ENCODE assay signal across 22 mouse cellular contexts in genomic region chr7:12957511-12957910, GRCm38 (mm10). TPM values are rescaled to one million over a fixed set of nuclear protein-coding genes. Genes with fewer than 3 reads are reported as not detected.
DNase-seq lines count a peak whose midpoint lies in the region; ATAC-seq and TF ChIP-seq lines count a peak whose summit lies in the region.
"Had no signal": no experiment of that assay in that cellular context is flagged by ENCODE, and none has a peak within 500 bp of the region (broad histone marks: within the 10 kb centered on the region; RNA-seq: fewer than 3 reads in every experiment).

No protein-coding gene starts in this region.

- H3K4me1 ChIP-seq in megakaryocyte, embryonic 14.5 days = peaks cover 30% of the 10 kb centered on the region
- peaks cover 7% of the 10 kb centered on the region; the same call in 1 of the 2 replicates for H3K4me1 ChIP-seq in thymus, adult 2 months (replicated peaks; ENCODE audit: control insufficient read depth, insufficient read depth, low read length)
- H3K4me1 ChIP-seq: embryonic facial prominence, embryonic 12.5 days; forebrain, embryonic 13.5 days; forebrain, embryonic 15.5 days had no signal

- H3K27ac ChIP-seq in gastrocnemius, adult 2 months = no peak overlapping the region
- H3K27ac ChIP-seq in thymus, adult 2 months (ENCODE audit: control insufficient read depth, insufficient read depth, low read length) = no peak overlapping the region
- H3K27ac ChIP-seq: embryonic facial prominence, embryonic 10.5 days; embryonic facial prominence, embryonic 12.5 days; forebrain, embryonic 13.5 days; forebrain, embryonic 15.5 days had no signal

- no peaks in the 10 kb centered on the region for H3K36me3 ChIP-seq in megakaryocyte, embryonic 14.5 days (replicated peaks; ENCODE audit: low read length)
- H3K36me3 ChIP-seq in thymus, adult 2 months (ENCODE audit: control insufficient read depth, insufficient read depth, low read length) = no peaks in the 10 kb centered on the region
- H3K36me3 ChIP-seq: embryonic facial prominence, embryonic 10.5 days; embryonic facial prominence, embryonic 12.5 days; forebrain, embryonic 15.5 days had no signal

- no peak for TF ChIP-seq CTCF in gastrocnemius, adult 2 months (IDR thresholded peaks at IDR 0.05)
- TF ChIP-seq CTCF in thymus, adult 2 months (IDR thresholded peaks at IDR 0.05; ENCODE audit: borderline replicate concordance, control insufficient read depth, extremely low read depth, insufficient read depth, low read length, poor library complexity) = no peak

- H3K4me3 ChIP-seq in megakaryocyte, embryonic 14.5 days (replicated peaks) = peak overlapping the region; percentile 8
- no peak overlapping the region for H3K4me3 ChIP-seq in gastrocnemius, adult 2 months
- no peak overlapping the region for H3K4me3 ChIP-seq in thymus, adult 2 months (ENCODE audit: control insufficient read depth, insufficient read depth, low read length)
- H3K4me3 ChIP-seq: embryonic facial prominence, embryonic 10.5 days; embryonic facial prominence, embryonic 12.5 days; forebrain, embryonic 13.5 days; forebrain, embryonic 15.5 days had no signal

- H3K27me3 ChIP-seq in megakaryocyte, embryonic 14.5 days (replicated peaks) = no peaks in the 10 kb centered on the region
- H3K27me3 ChIP-seq in thymus, adult 2 months (ENCODE audit: control insufficient read depth, insufficient read depth, low read length) = no peaks in the 10 kb centered on the region
- H3K27me3 ChIP-seq: embryonic facial prominence, embryonic 12.5 days; forebrain, embryonic 13.5 days; forebrain, embryonic 15.5 days; Patski had no signal

- DNase-seq in MEL-GATA-1-ER (ENCODE audit: extremely low read depth, low read depth) = peak; percentile 64
- no peak for DNase-seq in cerebellum, postnatal 25 days
- no peak for DNase-seq in gastrocnemius, adult 2 months
- no peak for DNase-seq in thymus, adult 2 months
- DNase-seq: adrenal gland, adult 8-10 months; adrenal gland, postnatal 25 days; cerebellum, adult 11 months; cerebellum, adult 18-20 months; cerebellum, adult 8-10 months; cerebellum, adult 9-11 months; cerebellum, postnatal 14 days; forebrain, postnatal 0 days had no signal

- 80% methylated on average over 5 of the region's 5 CpGs for WGBS in thymus, adult 2 months

- no peak for TF ChIP-seq POLR2A in thymus, adult 2 months (IDR thresholded peaks at IDR 0.05; ENCODE audit: control insufficient read depth, extremely low read depth, insufficient read depth, low read length, poor library complexity)

- H3K9me3 ChIP-seq in megakaryocyte, embryonic 14.5 days = no peaks in the 10 kb centered on the region
- H3K9me3 ChIP-seq: embryonic facial prominence, embryonic 10.5 days; embryonic facial prominence, embryonic 12.5 days; forebrain, embryonic 13.5 days; forebrain, embryonic 15.5 days had no signal

- intact Hi-C loops in gastrocnemius, adult 2 months (cut with DNase I) = no loop called here

- ATAC-seq in megakaryocyte, adult 5-6 weeks (ENCODE audit: poor library complexity, severe bottlenecking) = no peak
- ATAC-seq in granulocyte monocyte progenitor cell, adult 5-6 weeks (replicated peaks; ENCODE audit: poor library complexity, severe bottlenecking) = 0 out of 2 replicates have a peak, but pooled peaks have one; percentile 15
- ATAC-seq: activated CD4-positive, CD25-positive, alpha-beta regulatory T cell, adult 4 months; forebrain, embryonic 13.5 days; forebrain, embryonic 15.5 days; forebrain, postnatal 0 days; Patski had no signal

RNA-seq across cellular contexts. Expression of gene Zfp324, which starts 8.1 kb away (rescaled TPM):
- 1.9 and 2.1 TPM in 2 replicates for polyA plus RNA-seq in megakaryocyte, embryonic 14.5 days (2012; ENCODE audit: insufficient read depth, low replicate concordance)
- total RNA-seq in megakaryocyte, adult 5-6 weeks (2015) = 2.3 and 2.4 TPM in 2 replicates
- 4.7 and 5.1 TPM in 2 replicates for total RNA-seq in megakaryocyte, adult 5-6 weeks (2017)
- 5.9 and 8.6 TPM in 2 replicates for total RNA-seq in granulocyte monocyte progenitor cell, adult 5-6 weeks (2014; fragmentation: Nextera tagmentation)
- 7.6 and 7.8 TPM in 2 replicates for total RNA-seq in granulocyte monocyte progenitor cell, adult 5-6 weeks (2017)
- total RNA-seq in gastrocnemius, adult 2 months (2021) = 1 to 10 TPM; 1.5 to 2.0 TPM
- polyA plus RNA-seq in thymus, adult 2 months (2012; rRNA removed) = 8.7 and 9.3 TPM in 2 replicates

RNA-seq across cellular contexts. Expression of gene Zfp446, which starts 20.1 kb away (rescaled TPM):
- polyA plus RNA-seq in megakaryocyte, embryonic 14.5 days (2012; ENCODE audit: insufficient read depth, low replicate concordance) = 1.7 and 3.2 TPM in 2 replicates
- 1.7 and 1.8 TPM in 2 replicates for total RNA-seq in megakaryocyte, adult 5-6 weeks (2015)
- total RNA-seq in megakaryocyte, adult 5-6 weeks (2017) = 0.92 and 2.2 TPM in 2 replicates
- total RNA-seq in granulocyte monocyte progenitor cell, adult 5-6 weeks (2014; fragmentation: Nextera tagmentation) = 5.4 and 9.5 TPM in 2 replicates
- 3.0 and 4.0 TPM in 2 replicates for total RNA-seq in granulocyte monocyte progenitor cell, adult 5-6 weeks (2017)
- total RNA-seq in gastrocnemius, adult 2 months (2021) = 1 to 10 TPM; 2.7 TPM
- 10.8 and 11.4 TPM in 2 replicates for polyA plus RNA-seq in thymus, adult 2 months (2012; rRNA removed)

RNA-seq across cellular contexts. Expression of gene Rnf225, which starts 30.3 kb away (rescaled TPM):
- 1.5 and 2.4 TPM in 2 replicates for polyA plus RNA-seq in megakaryocyte, embryonic 14.5 days (2012; ENCODE audit: insufficient read depth, low replicate concordance)
- total RNA-seq in megakaryocyte, adult 5-6 weeks (2015) = 0.07 and 0.14 TPM in 2 replicates
- 0.04 and 0.15 TPM in 2 replicates for total RNA-seq in megakaryocyte, adult 5-6 weeks (2017)
- total RNA-seq in granulocyte monocyte progenitor cell, adult 5-6 weeks (2014; fragmentation: Nextera tagmentation) = 0.92 and 0.95 TPM in 2 replicates
- 0.26 and 0.88 TPM in 2 replicates for total RNA-seq in granulocyte monocyte progenitor cell, adult 5-6 weeks (2017)
- under 1 TPM; 0.31 to 0.81 TPM for total RNA-seq in gastrocnemius, adult 2 months (2021)
- 1.0 and 1.8 TPM in 2 replicates for polyA plus RNA-seq in thymus, adult 2 months (2012; rRNA removed)
- polyA plus RNA-seq: activated CD4-positive, CD25-positive, alpha-beta regulatory T cell, adult 4 months had no signal

RNA-seq across cellular contexts. Expression of gene Rps5, which starts 35.4 kb away (rescaled TPM):
- polyA plus RNA-seq in megakaryocyte, embryonic 14.5 days (2012; ENCODE audit: insufficient read depth, low replicate concordance) = 434 and 3,041 TPM in 2 replicates
- total RNA-seq in megakaryocyte, adult 5-6 weeks (2015) = 1,879 and 1,910 TPM in 2 replicates
- 1,118 and 1,375 TPM in 2 replicates for total RNA-seq in megakaryocyte, adult 5-6 weeks (2017)
- 2,621 and 2,837 TPM in 2 replicates for total RNA-seq in granulocyte monocyte progenitor cell, adult 5-6 weeks (2014; fragmentation: Nextera tagmentation)
- total RNA-seq in granulocyte monocyte progenitor cell, adult 5-6 weeks (2017) = 1,142 and 1,421 TPM in 2 replicates
- total RNA-seq in gastrocnemius, adult 2 months (2021) = 100 to 1,000 TPM; 574 to 617 TPM
- polyA plus RNA-seq in thymus, adult 2 months (2012; rRNA removed) = 2,545 and 2,907 TPM in 2 replicates

RNA-seq across cellular contexts. Expression of gene Slc27a5, which starts 40.5 kb away (rescaled TPM):
- polyA plus RNA-seq in megakaryocyte, embryonic 14.5 days (2012; ENCODE audit: insufficient read depth, low replicate concordance) = not detected in 2 replicates
- total RNA-seq in megakaryocyte, adult 5-6 weeks (2015) = not detected in 2 replicates
- not detected in 2 replicates for total RNA-seq in megakaryocyte, adult 5-6 weeks (2017)
- total RNA-seq in granulocyte monocyte progenitor cell, adult 5-6 weeks (2014; fragmentation: Nextera tagmentation) = not detected in 2 replicates
- total RNA-seq in granulocyte monocyte progenitor cell, adult 5-6 weeks (2017) = not detected in 2 replicates
- total RNA-seq in gastrocnemius, adult 2 months (2021) = under 1 TPM in 1 of 2 experiments, not detected in 1; 0.42 TPM
- polyA plus RNA-seq in thymus, adult 2 months (2012; rRNA removed) = 0.89 and 3.0 TPM in 2 replicates
- total RNA-seq: adrenal gland, postnatal 25 days had no signal
- polyA plus RNA-seq: embryonic facial prominence, embryonic 10.5 days; embryonic facial prominence, embryonic 12.5 days; embryonic facial prominence, embryonic 14.5 days had no signal
